Mouse (Mus musculus) skeletal muscle tissue, adult 2 months (tissue): ENCODE measurements at regions not wholly inside any gene's neighbourhood (a gene's known extent, or its start where the extent isn't known, plus 50 kb on each side); places are given as distances from the start of the nearest gene placed in this dataset.

Experiments used
- DNase-seq: peaks from one replicate; pipeline ENCODE4 v3.0.0-alpha.2; 2012; ENCODE audit warnings: low read depth, low spot score

- no peak for DNase-seq
These were observed 156.4 kb upstream of the Six2 start for GRCm38 (mm10) chr17:85844486-85844885.

GRCm38 (mm10) chr17:85823036-85823435, 135.0 kb upstream of the Six2 start:
- no peak for DNase-seq

- DNase-seq = peak; percentile 55
These were observed 133.8 kb upstream of the Six2 start for GRCm38 (mm10) chr17:85821861-85822260.

- peak; percentile 30 for DNase-seq
These were observed 130.2 kb upstream of the Six2 start for GRCm38 (mm10) chr17:85818098-85818855.

GRCm38 (mm10) chr17:85816521-85816920, 128.4 kb upstream of the Six2 start:
- DNase-seq = no peak

- no peak for DNase-seq
These were observed 128.0 kb upstream of the Six2 start for GRCm38 (mm10) chr17:85816056-85816455.

- DNase-seq = no peak
These were observed 120.5 kb upstream of the Six2 start for GRCm38 (mm10) chr17:85808580-85808979.

GRCm38 (mm10) chr17:85805726-85806359, 117.8 kb upstream of the Six2 start:
- DNase-seq = no peak

GRCm38 (mm10) chr17:85804631-85805030, 116.6 kb upstream of the Six2 start:
- peak; percentile 23 for DNase-seq

- no peak for DNase-seq
These were observed 113.7 kb upstream of the Six2 start for GRCm38 (mm10) chr17:85801734-85802133.

GRCm38 (mm10) chr17:85801079-85801605, 113.1 kb upstream of the Six2 start:
- no peak for DNase-seq

GRCm38 (mm10) chr17:85800357-85801078, 112.4 kb upstream of the Six2 start:
- DNase-seq = no peak

GRCm38 (mm10) chr17:85799865-85800356, 111.8 kb upstream of the Six2 start:
- no peak for DNase-seq

- DNase-seq = no peak
These were observed 111.2 kb upstream of the Six2 start for GRCm38 (mm10) chr17:85799081-85799864.

- no peak for DNase-seq
These were observed 109.7 kb upstream of the Six2 start for GRCm38 (mm10) chr17:85797755-85798154.

GRCm38 (mm10) chr17:85795820-85796219, 107.7 kb upstream of the Six2 start:
- DNase-seq = no peak

- no peak for DNase-seq
These were observed 97.7 kb upstream of the Six2 start for GRCm38 (mm10) chr17:85785625-85786294.

GRCm38 (mm10) chr17:85780477-85780876, 92.4 kb upstream of the Six2 start:
- no peak for DNase-seq

GRCm38 (mm10) chr17:85776876-85777275, 88.8 kb upstream of the Six2 start:
- no peak for DNase-seq

- no peak for DNase-seq
These were observed 80.3 kb upstream of the Six2 start for GRCm38 (mm10) chr17:85768341-85768740.
